Mouse (Mus musculus) liver, embryonic 11.5 days (tissue): ENCODE measurements around the gene Foxo1. TPM values are rescaled to one million over a fixed set of nuclear protein-coding genes. Genes with fewer than 3 reads are reported as not detected.

ENCODE experiments used
- ATAC-seq: fragments of 200-750 bp; cut with Nextera tagmentation; replicated peaks from 2 replicates; pipeline ENCODE4 v1.8.0; 2017; ENCODE audit warnings: moderate number of reproducible peaks, mild to moderate bottlenecking, moderate TSS enrichment, moderate library complexity; ENCODE audit not compliant: low FRiP score
- DNase-seq: peaks from one replicate; pipeline ENCODE4 v3.0.0-alpha.2; 2017; ENCODE audit warnings: low spot score
- H3K27ac ChIP-seq: fragments of 300-500 bp; sonication (generic); 2 replicates; pipeline ENCODE4 v1.5.1; 2014; ENCODE audit warnings: mild to moderate bottlenecking, low read depth, low read length, control low read depth
- H3K27me3 ChIP-seq: fragments of 300-500 bp; sonication (generic); replicated peaks from 2 replicates; pipeline ENCODE4 v1.6.1; 2014; ENCODE audit warnings: low read length, mixed read lengths; ENCODE audit not compliant: control insufficient read depth, insufficient read depth
- H3K36me3 ChIP-seq: fragments of 300-500 bp; sonication (generic); 2 replicates; pipeline ENCODE4 v1.6.1; 2014; ENCODE audit warnings: mild to moderate bottlenecking, low read length, moderate library complexity, mixed read lengths; ENCODE audit not compliant: control insufficient read depth, insufficient read depth
- H3K4me1 ChIP-seq: fragments of 300-500 bp; sonication (generic); replicated peaks from 2 replicates; pipeline ENCODE4 v1.6.1; 2014; ENCODE audit warnings: low read length, mixed read lengths; ENCODE audit not compliant: control insufficient read depth, insufficient read depth
- H3K4me2 ChIP-seq: fragments of 300-500 bp; sonication (generic); 2 replicates; pipeline ENCODE4 v1.6.1; 2014; ENCODE audit warnings: mild to moderate bottlenecking, control low read depth, moderate library complexity
- H3K4me3 ChIP-seq: fragments of 300-500 bp; sonication (generic); 2 replicates; pipeline ENCODE4 v1.5.1; 2014; ENCODE audit warnings: low read depth, low read length, control low read depth
- H3K9ac ChIP-seq: fragments of 300-500 bp; sonication (generic); 2 replicates; pipeline ENCODE4 v1.6.1; 2014; ENCODE audit warnings: low read depth, low read length, control low read depth
- H3K9me3 ChIP-seq: fragments of 300-500 bp; sonication (generic); 2 replicates; pipeline ENCODE4 v1.6.1; 2016; ENCODE audit warnings: low read length, inconsistent platforms, mixed read lengths; ENCODE audit not compliant: control insufficient read depth
- WGBS: fragments of 180-500 bp; shearing (Covaris S2); extraction: QIAGEN DNeasy Blood & Tissue Kit; methylation state at CpG from one replicate; pipeline ENCODE4 v1.1.7; 2014; 5-methylcytosine and 5-hydroxymethylcytosine counted together
- polyA plus RNA-seq: library from polyadenylated mRNA; unstranded; fragments of >200 nt; fragmentation: Nextera tagmentation; extraction: Ambion mirVana; gene quantifications from 2 replicates; pipeline ENCODE4 v1.2.1, GENCODE M21; 2014

Gene Foxo1
- polyA plus RNA-seq, 1 experiment from 2014 or later = 3.6 TPM

DNA sequence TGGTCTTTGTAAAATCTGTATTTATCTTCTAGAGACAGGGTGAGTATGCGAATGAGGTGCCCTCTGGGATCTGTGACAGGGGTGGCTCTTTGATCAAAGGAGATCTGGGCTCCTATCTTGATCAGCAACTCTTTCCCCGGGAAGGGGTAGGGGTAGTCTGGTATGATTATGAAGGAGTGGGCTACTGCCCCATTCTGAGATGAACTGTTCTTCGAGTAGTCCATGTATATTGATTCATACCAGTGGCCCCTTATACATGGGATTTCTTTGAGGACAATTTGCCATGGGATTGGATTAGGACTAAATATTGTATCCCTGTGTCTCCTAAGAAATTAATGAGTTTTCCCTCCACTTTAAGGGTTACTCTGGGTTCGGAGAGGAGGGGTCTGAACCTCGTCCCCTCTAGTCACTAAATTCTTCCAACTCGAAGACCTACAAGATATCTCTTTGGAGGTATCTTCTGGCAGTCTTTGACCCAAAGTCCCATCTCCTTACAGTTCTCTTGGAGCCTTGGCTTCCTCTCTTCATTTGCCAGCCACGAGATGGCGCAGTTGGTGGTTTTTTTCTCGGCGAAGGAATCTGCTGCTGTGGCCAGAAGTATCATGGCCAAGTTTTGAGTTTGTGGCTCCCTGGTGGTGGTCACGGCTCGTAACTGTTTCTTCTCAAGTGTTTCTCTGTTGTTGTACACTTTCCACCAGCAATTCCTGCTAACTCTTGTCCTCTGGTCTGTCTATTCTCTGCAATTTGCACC is 24.7 kb upstream of the Foxo1 start:
- Histone ChIP-seq H3K9me3 (no peaks in the 10 kb centered on the region), H3K4me2 (no peak overlapping the region), H3K9ac (no peak overlapping the region), H3K4me3 (no peak overlapping the region), H3K36me3 (no peaks in the 10 kb centered on the region), H3K27me3 (no peaks in the 10 kb centered on the region), H3K27ac (no peak overlapping the region), H3K4me1 (no peaks in the 10 kb centered on the region)
- no peak for ATAC-seq
- no peak for DNase-seq
- WGBS = 53% methylated on average over 12 of the region's 12 CpGs

DNA sequence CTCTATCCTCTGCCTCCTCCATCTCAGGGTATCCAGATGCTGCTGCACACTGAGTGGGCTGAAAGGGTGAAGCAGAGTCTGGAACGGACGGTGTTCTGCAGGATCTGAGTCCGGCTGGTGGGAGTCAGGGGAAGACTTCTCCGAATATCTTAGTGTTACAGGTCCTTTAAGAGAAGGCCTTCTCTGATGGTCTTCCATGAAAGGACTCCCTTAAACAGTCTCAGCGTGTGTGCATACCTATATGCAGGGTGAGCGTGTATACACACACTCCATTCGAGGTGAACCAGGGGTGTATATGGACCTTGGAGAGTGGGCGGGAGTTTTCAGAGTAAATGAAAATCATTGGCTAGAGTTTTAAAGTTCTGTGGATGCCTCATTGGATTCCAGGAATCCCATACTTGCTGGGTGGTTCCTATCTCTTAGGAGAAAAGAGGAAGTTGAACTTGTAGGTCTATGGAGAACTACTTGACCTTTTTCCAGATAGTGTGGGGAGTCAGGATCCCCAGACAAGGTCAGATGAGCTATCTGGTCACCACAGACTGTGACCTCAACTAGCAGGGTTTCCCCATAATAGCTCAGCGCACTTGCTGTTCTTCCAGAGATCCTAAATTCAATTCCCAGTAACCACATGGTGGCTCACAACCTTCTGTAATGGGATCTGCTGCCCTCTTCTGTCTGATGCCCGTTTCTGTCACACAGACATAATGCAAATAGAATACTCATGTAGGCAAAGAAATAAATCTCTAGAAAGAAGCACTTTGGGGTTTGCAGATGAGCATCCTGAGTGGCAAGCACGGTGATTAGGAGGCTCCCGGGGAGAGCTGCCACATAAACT is 21.9 kb upstream of the Foxo1 start:
- H3K27ac ChIP-seq = no peak overlapping the region
- H3K36me3 ChIP-seq = no peaks in the 10 kb centered on the region
- 75% methylated on average over 12 of the region's 12 CpGs for WGBS
- no peak for ATAC-seq
- no peak for DNase-seq
- no peak overlapping the region for H3K4me3 ChIP-seq
- no peaks in the 10 kb centered on the region for H3K9me3 ChIP-seq
- H3K9ac ChIP-seq = no peak overlapping the region
- H3K4me1 ChIP-seq = no peaks in the 10 kb centered on the region
- no peaks in the 10 kb centered on the region for H3K27me3 ChIP-seq
- H3K4me2 ChIP-seq = no peak overlapping the region

DNA sequence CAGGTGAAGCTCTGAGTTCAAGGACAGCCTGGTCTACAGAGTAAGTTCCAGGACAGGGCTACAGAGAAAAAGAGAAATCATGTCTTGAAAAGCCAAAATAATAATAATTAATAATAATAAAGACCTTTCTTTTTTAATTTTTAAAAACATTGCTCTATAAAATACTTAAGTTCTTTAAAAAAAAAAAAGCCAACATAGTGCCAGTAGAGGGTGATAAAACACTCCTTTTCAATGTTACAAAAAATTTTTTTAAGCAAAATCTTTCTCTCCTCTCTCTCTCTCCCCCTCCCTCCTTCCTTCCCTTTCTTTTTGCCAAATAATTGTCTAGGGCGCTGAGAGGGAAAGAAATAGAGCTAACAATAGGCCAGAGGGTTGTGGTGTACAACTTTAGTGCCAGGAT is 17.0 kb upstream of the Foxo1 start:
- H3K27ac ChIP-seq = no peak overlapping the region
- no peaks in the 10 kb centered on the region for H3K27me3 ChIP-seq
- no peaks in the 10 kb centered on the region for H3K9me3 ChIP-seq
- DNase-seq = no peak
- no peaks in the 10 kb centered on the region for H3K36me3 ChIP-seq
- H3K4me2 ChIP-seq = no peak overlapping the region
- 35% methylated on average over 1 of the region's 1 CpGs for WGBS
- no peak overlapping the region for H3K9ac ChIP-seq
- no peaks in the 10 kb centered on the region for H3K4me1 ChIP-seq
- H3K4me3 ChIP-seq = no peak overlapping the region
- no peak for ATAC-seq

DNA sequence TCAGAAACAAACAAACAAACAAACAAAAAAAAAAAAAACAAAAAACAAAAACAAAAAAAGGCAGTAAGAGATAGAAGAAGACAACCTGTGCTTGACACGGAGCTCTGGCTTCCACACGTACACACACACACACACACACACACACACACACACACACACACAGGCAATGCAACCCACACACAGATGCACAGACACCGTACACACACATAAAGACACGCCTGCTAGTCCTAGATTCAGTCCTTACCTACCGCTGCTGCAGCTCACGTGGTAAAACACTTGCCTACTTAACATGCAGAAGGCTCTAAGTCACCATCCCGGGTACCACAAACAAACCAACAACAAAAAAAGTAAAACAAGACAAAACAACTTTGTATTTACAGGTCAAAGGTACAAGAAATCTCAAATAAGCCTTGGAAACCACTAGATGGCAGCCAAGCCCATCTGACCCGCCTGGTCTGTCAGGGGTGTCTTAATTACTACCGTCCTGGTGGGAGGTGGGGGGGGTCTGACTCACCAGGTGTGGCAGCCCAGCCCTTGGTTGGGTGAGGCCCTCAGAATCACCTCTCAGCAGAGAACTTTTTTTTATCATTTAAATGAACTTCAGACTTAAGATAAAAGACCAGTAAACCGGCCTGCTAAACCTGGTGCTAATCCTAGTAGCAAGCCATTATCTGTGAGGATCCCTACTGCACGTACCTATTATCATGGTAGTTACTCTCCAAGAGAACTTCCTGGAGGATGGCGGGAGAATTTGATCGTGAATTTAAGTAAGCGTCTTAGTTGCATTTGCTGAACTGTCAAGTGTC is 14.3 kb upstream of the Foxo1 start:
- Histone ChIP-seq H3K4me3 (no peak overlapping the region), H3K27ac (no peak overlapping the region), H3K4me1 (no peaks in the 10 kb centered on the region), H3K36me3 (no peaks in the 10 kb centered on the region), H3K27me3 (no peaks in the 10 kb centered on the region), H3K9ac (no peak overlapping the region), H3K4me2 (no peak overlapping the region), H3K9me3 (no peaks in the 10 kb centered on the region)
- ATAC-seq (no peak), DNase-seq (no peak)
- WGBS = 21% methylated on average over 14 of the region's 14 CpGs

DNA sequence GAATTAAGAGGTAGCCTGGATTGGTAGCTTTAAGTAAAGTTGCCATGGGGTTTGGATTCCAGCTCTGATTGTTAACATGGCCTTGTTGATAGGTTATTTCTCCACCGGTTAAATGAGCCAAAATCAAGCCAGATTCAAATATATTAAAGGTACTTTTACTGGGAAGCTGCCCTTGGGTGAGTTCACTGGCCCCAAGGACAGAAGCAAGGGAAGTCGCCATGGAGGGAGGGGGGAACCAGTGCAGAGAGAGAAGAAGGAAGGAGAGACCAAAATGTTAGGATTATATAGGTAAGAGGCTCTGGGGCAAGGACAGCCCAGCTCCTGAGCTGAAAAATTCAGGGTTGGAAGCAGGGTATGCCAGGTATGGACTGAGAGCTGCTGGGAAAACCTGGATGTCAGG is 13.6 kb upstream of the Foxo1 start:
- H3K4me1 ChIP-seq = no peaks in the 10 kb centered on the region
- H3K27me3 ChIP-seq = no peaks in the 10 kb centered on the region
- 10% methylated on average over 2 of the region's 2 CpGs for WGBS
- no peak overlapping the region for H3K27ac ChIP-seq
- DNase-seq (no peak), ATAC-seq (no peak)
- no peaks in the 10 kb centered on the region for H3K9me3 ChIP-seq
- H3K4me2 ChIP-seq = no peak overlapping the region
- H3K4me3 ChIP-seq = no peak overlapping the region
- H3K9ac ChIP-seq = no peak overlapping the region
- no peaks in the 10 kb centered on the region for H3K36me3 ChIP-seq

DNA sequence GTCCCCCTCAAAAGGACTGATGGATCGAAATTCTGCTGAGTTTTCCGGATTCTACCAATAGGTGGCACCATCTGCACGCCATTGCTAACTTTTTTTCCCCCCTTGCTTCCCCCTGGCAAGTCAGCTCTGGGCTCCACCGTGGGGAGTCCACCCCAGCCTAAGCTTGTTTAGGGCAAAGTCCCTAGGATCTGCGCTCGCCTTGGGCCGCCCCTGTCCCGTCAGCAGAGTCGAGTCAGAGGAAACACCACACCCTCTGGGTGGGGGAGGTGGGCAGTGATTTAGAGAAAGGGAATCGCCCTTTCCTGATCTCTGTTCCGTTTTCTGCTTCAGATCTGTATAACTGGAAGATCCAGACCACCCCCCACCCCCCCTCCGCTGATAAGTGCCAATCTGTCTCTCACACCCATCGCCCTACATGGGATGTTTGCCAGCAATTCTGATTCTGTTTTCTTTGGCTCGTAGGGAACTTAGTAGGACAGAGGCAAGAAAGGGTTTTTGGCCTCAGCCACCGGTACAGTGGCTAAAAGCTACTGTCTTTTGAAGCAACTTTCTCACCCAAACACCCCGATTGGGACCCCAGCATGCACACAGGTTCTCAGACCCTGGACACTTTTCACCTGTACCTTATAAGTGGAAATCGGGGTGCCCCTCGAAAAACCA is 10.2 kb upstream of the Foxo1 start:
- H3K9ac ChIP-seq = no peak overlapping the region
- H3K4me1 ChIP-seq = no peaks in the 10 kb centered on the region
- H3K27me3 ChIP-seq = no peaks in the 10 kb centered on the region
- no peak overlapping the region for H3K4me3 ChIP-seq
- DNase-seq (no peak), ATAC-seq (no peak)
- 17% methylated on average over 18 of the region's 18 CpGs for WGBS
- no peak overlapping the region for H3K27ac ChIP-seq
- no peaks in the 10 kb centered on the region for H3K36me3 ChIP-seq
- peak overlapping the region; percentile 54 for H3K4me2 ChIP-seq
- H3K9me3 ChIP-seq = no peaks in the 10 kb centered on the region

DNA sequence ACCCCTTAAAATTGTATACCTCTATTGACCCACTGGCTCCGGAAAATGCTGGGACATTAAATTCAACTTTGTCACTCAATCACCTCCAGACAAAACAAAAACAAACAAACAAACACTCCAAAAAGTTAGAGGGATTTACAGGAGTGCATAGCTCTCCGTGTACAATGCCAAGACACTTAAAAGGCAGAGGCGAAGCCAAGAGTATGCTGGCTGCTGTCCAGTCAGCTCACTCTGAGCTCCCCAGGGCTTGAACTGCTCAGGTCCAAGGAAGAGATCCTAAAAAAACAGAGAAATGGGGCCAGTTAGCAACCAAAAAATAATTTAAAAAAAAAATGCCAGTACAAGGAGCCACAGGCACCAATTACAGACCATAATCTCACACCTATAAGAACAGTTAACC is 9.6 kb upstream of the Foxo1 start:
- Histone ChIP-seq H3K27me3 (no peaks in the 10 kb centered on the region), H3K36me3 (no peaks in the 10 kb centered on the region), H3K4me3 (no peak overlapping the region), H3K9ac (no peak overlapping the region), H3K9me3 (no peaks in the 10 kb centered on the region), H3K4me2 (no peak overlapping the region), H3K27ac (no peak overlapping the region), H3K4me1 (no peaks in the 10 kb centered on the region)
- no peak for ATAC-seq
- DNase-seq = no peak
- 65% methylated on average over 3 of the region's 3 CpGs for WGBS

DNA sequence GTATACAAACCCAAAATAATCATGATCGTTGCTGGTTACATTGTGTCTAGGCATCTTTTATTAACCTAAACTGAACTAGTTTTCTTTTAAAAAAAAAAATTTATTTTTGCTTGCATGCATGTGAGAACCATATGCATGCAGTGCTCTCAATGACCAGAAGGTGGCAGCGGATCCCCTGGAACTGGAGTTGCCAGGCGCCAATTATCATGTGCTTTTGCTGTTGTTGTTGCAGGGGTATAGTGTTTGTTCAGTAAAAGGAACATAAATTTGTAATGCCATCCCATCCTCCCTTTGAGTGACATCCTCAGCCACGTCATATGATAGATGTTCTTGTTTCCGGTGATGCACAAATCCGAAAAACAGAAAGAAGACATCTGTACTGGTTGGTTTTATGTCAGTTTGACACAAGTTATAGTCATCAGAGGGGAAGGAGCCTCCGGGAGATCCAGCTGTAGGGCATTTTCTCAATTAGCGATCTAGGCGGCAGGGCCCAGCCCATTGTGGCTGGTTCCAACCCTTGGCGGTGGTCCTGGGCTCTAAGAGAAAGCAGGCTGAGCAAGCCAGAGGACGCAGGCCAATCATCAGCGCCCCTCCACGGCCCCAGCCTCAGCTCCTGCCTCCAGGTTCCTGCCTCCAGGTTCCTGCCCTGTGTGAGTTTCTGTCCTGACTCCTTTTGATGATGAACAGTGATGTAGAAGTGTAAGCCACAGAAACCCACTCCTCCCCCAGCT is 5.5 kb upstream of the Foxo1 start:
- Histone ChIP-seq H3K9ac (no peak overlapping the region), H3K36me3 (no peaks in the 10 kb centered on the region), H3K9me3 (no peaks in the 10 kb centered on the region), H3K4me1 (0 out of 2 replicates have a peak, but pooled peaks cover 5% of the 10 kb centered on the region), H3K4me2 (no peak overlapping the region), H3K4me3 (no peak overlapping the region), H3K27ac (no peak overlapping the region), H3K27me3 (peaks cover 3% of the 10 kb centered on the region; the same call in 1 of the 2 replicates)
- 49% methylated on average over 13 of the region's 13 CpGs for WGBS
- DNase-seq (peak; percentile 59), ATAC-seq (no peak)
